Mouse (Mus musculus): Measurements from ENCODE around the gene Zfp872.

DNA sequence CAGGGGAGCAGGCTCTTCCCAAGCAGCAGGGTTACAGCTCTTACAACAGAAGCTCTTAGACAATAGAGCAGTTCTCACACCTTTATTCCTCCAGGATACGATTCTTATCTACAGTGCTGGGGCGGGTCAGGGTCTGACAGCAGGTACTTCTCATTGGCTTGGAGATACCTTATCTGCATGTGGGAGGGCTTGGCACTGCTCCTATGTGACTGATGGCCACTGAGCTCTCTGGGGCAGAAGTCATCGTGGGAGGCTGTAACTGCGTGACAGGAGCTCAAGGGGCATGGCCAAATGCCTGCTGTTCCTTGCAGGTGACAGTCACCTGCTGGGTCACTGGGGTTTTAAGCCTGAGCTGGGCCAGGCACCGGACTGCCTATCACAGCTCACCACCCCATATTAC lies 8.5 kb downstream of the Zfp872 start:
- no peak for TF ChIP-seq CTCF (IDR thresholded peaks at IDR 0.05; ENCODE audit: control insufficient read depth, insufficient read depth, low read length)
- TF ChIP-seq POLR2A (IDR thresholded peaks at IDR 0.05; ENCODE audit: borderline replicate concordance, control insufficient read depth, low read depth, low read length): no peak
